Mouse (Mus musculus) heart, adult 8-10 months (tissue): ENCODE measurements around the gene Eefsec. TPM values are rescaled to one million over a fixed set of nuclear protein-coding genes. Genes with fewer than 3 reads are reported as not detected.

Experiments used
- DNase-seq: peaks from one replicate; pipeline ENCODE4 v3.0.0; 2022; ENCODE audit warnings: low spot score
- total RNA-seq, 4 experiments: library from RNA; stranded (reverse); gene quantifications; 2 replicates each; pipeline ENCODE4 v1.2.4; 2022

Eefsec gene
- total RNA-seq, 4 experiments from 2014 or later = 6.5 to 8.4 (median 7.7) TPM

DNA sequence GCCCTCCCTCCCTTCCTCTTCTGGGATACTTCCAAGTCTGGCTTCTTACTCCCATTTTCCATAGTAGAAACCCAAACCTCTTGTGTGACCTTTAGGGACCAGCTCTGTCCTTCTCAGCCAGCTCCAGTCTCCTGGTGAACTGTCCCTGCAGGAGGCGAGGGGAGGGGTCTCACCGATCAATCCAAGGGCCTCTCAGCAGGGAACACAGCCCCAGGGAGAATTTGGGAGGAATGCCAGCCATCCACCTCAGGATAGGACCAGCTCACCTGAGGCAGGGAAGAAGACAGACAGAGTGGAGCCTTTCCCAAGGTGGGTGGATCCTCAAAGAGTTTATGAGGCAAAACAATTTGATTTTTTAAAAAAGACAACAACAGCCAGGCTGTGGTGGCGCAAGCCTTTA is 236.2 kb downstream of the Eefsec start:
- DNase-seq = no peak

DNA sequence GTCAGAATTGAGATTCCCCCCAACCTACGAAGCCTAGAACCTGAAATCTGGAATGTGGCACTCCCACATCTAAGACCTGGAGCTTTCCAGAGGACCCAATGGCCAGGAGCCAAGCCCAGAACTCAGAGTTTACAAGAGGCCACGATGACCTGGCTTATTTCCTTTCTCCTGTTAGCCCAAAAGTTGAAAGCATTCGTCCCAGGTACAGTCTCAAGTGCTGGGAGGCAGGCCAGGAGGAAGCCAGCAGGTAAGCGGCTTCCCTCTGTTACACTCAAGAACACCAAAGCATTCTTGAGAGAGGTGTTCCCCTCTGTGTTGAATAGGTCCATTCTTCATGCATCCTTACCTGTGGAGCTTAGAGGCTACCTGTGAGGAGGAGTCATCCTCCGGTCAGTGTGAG is 236.9 kb downstream of the Eefsec start:
- no peak for DNase-seq

DNA sequence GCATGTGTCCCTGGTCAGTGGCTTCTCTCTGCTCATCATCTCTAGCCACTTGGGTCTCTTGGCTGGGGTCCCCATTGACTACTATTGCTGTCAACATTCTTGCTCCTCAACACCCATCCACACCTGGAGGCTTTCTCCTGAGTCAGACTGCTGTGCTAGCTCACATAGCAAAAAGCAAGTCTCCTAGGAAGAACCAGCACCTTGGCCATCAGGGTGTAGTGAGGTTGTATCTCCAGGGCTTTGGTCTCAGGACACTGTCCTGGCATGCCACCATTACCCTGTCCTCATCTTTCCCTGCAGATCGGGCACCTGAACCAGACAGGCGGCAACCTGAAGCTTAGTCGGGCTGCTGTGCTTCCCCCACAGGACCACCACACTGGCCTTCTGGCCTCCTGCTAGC is 238.0 kb downstream of the Eefsec start:
- no peak for DNase-seq

GRCm38 (mm10) chr6:88207403-88208033 is 238.8 kb downstream of the Eefsec start:
- DNase-seq = no peak

Other genes starting within 250 kb of the Eefsec start
- not detected for gene Dnajb8, start 224.3 kb downstream of the Eefsec start, total RNA-seq
- 10 to 100 TPM; 14.2 to 19.8 (median 16.7) TPM for gene Ruvbl1, start 18.9 kb upstream of the Eefsec start, total RNA-seq
- gene Sec61a1, start 72.4 kb upstream of the Eefsec start, total RNA-seq = 10 to 100 TPM; 35.1 to 41.5 (median 39.3) TPM
- gene Kbtbd12, start 191.4 kb upstream of the Eefsec start, total RNA-seq = 10 to 100 TPM; 39.1 to 45.4 (median 43.4) TPM